Mouse (Mus musculus) lung, postnatal 25 days (tissue): Measurements from ENCODE around the gene Hspa12b.
"Not testable (repeated sequence)": the region's sequence is repeated elsewhere in the genome, so short reads cannot be mapped to it uniquely, and the experiment has no call there.

Experiments
- DNase-seq: peaks from one replicate; pipeline ENCODE4 v3.0.0; 2022; ENCODE audit warnings: low spot score

Gene Hspa12b

DNA sequence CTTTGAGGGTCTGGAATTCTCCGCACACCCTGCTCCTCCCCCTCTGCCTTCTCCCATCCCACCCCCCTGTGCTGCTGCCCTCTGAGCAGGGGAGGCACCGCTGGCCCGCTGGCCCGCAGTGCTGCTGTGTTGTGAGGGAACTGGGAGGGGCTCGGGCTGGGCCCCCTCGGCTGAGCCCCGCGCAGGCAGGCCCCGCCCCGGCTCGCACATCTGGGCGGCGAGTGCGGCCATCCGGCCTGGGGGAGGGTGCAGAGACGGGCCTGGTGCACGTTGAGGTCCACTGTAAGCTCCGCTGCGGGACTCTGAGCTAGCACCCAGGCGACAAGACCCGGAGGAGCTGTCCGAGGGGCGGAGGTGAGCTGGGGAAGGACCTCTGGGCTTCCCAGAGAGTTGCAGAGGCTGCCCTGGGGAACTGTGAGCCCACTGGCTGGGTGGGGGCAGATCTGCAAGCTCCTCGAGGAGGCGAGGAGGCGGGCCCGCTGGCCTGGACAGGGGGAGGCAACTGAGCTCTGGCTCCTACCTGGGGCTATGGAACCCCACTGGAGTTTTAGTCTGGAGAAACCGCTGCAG is at the start of gene Hspa12b:
Hspa12b (plus strand) TSS at position 120 of the 570 bp plus-strand sequence.
- DNase-seq, result peak; percentile 56

DNA sequence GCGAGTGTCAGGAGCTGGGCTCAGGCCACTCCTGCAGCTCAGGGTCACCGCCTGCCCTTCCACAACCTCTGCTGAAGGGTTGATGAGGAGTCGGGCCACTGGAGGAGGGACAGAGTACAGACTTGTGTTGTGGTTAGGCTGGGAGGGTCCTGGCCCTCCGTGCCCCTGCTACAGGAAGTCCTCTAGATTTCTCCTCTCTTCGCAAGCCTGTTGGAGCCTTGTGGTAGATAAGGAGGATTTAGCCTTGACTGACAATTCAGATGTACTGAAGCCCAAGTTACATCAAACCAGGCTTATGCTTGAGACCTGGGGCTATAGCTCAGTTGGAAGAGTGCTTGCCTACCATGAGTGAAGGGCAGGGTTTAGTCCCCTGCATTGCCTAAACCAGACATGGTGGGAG is 46.6 kb upstream of the Hspa12b start:
- no peak for DNase-seq

DNA sequence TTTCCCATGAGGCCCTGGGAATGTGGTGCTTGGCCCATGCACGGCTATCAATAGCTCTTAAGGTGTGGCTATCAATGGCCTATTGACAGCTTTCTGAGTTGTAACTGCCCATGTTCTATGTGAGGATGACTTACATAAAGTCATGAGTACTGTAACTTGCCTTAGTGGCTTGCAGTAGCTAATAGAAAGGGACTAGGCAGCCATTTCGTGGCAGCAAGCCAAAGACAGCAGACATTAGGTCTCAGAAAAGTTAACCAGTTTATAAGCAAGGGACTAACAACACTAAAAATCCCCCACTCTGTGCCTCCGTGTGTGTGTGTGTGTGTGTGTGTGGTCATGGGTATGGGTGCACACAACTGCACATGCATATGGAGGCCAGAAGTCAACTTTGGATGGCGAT is 42.9 kb upstream of the Hspa12b start:
- no peak for DNase-seq

DNA sequence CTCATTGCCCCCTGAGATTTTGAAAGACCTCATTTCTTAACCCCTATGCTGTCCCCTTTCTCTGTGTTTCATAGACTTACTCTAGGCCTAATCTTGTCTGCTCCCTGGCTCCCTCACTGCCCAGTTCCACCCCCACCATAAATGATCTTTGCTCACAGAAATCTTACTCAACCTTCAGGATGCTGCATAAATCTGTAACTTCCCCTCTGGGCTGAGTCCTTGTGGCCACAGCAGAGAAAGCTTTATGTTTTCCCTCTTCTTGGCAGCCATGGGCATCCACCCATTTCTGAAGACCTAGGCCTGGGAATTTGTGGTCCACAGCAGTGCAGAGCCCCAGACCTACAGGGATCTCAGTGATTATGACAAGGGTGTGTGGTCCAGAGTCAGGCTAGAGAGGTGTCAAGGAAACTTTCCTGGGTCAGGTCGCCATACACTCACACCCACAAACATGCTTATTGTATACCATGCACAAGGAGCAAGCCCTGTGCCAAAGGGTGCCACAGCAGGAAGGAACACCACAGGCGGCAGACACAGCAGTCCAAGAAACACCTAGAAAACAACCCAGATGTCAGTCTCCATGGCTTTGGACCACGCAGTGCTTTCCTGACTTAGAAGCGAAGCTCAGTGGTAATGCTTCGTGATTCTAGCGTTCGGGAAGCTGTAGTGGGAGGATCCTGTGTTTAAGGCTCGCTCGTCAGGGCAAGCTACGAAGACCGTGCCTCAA is 40.3 kb upstream of the Hspa12b start, which contains the start of gene Siglec1:
Siglec1 (minus strand) TSS at position 99 of the 724 bp plus-strand sequence.
- peak; percentile 24 for DNase-seq

DNA sequence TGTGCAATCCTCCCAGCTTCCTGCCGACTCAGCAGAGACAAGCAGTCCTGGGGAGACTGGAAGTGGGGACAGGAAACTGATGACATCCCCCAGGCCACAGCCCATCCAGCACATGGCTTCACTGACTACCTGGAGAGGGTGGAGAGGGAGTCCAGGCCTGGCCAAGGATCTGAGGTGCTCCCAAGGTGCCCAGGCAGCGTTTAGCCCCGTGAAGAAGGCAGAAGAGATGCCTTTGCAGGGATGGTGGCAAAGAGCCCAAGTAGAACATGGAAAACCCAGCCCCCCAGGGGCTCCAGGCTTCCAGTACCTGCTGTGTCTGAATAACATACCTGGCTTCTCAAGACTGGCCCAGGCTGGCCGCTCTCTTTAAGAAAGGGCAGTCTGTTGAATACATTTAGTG is 38.5 kb upstream of the Hspa12b start:
- DNase-seq, result no peak

DNA sequence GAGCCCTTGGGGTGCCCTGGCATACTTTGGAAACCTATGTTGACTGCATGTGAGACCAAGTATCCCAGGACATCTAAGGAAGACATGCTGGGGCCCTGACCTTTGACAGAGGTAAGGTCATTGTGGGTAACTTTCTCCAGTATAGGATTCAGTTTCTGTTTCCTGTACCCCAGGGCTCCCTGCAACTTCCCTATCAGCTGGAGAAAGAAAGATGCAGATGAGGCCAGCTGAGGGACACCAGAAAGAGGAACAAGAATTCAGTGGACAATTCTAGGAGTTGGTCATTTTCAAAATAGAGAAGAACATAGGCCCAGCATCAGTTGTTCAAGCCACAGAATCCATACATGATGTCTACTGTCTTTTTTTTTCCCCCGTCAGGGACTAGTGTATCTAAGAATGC is 37.4 kb upstream of the Hspa12b start:
- DNase-seq, result peak; percentile 31

DNA sequence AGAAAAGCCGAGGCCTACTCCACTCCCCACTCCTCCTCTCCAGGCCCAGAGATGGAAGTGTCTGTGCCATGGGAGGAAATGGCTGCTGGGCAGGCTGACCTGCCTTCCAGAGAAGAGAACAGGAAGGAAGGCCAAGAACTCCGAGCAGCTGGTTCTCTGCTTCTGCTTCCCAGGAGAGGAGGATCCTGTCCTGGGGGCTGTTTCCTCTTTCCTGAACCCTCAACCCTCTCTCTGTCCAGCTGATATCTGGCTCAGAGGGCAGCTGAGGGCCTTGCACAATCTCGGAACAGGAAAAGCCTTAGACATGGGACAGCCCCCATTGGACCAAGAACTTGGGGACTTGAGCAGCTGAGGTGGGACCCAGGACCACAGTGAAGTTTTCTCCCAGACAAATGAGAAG is 36.2 kb upstream of the Hspa12b start:
- DNase-seq, result peak; percentile 43

DNA sequence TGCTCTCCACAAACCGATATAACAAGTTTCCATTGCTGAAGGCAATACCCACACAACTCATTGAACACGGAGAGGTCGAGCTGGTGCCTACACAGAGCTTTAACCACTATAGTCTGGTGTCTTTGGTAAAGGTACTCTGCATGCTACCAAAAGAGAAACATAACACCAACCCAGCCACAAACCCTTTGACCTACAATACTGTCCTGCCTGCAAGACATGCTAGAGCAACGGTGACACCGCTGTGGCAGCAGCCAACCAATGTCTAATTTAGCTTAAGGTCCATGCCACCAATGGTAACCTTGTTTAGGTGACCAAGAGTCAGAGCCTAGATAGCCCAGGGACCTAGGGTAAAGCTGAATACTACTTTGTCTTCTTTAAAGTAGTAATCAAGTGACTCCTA is 33.5 kb upstream of the Hspa12b start:
- DNase-seq, result no peak

DNA sequence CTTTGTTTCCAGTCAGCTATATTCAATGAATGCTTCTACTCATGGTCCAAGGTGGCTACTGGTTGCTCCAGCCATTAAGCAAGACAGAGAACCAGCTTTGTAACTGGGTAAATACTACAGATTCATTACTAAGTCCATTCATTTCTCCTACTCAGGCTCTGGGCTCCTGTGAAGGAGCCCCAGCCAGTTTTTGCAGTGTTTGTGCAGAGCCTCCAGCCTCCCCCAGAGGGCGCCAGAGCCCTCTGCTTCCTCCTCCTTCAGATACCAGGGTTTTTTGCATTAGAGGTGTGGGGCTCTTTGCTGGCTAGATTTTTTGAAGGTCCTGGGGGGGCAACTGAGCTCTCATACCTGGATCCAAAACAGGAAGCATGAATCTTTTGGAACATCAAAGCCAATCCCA is 32.3 kb upstream of the Hspa12b start:
- DNase-seq, result peak; percentile 84

DNA sequence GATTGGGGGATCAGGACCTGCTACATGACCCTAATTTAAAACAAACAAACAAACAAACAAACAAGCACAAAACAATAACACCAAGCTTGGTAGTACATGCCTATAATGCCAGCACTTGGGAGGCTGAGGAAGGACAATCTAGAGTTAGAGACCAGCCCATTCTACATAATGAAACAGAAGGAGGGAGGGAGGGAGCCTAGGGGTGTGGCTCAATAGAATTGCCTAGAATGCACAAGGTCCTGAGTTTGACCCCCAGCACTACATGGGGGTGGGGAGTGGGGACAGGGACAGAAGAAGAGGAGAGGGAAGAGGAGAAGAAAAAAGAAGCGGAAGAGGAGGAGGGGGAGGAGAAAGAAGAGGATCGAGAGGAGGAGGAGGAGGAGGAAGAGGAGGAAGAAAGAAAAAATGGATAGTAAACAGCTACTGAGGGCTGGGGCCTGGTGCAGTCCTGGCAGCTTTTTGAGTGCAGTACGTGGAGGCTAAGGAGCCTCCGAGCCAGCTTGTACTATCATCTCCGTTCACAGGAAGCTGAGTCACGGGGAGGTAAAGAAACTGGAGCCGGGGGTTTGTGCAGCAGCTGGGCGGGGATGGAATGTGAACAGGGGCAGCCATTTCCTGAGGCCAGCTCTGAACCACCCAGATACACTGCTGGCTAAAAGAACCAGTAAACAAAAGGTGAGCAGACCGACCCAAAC is 30.8 kb upstream of the Hspa12b start:
- peak; percentile 82 for DNase-seq

DNA sequence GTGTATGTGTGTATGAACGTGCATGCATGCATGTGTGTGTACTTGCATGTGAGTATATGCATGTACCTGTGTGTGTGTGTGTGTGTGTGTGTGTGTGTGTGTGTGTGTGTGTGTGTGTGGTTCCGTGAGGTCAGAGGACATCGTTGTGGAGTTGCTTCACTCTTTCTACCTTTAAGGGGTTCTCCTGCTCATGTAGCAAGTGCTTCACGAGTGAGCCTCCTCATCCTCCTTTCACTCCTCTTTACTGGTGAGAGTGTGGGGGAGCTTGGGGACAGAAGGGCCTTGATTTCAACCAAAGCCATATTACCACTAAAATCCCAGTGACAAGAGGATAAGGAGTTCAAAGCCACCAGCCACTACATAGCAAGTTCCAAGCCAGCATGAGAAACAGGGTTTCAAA is 30.0 kb upstream of the Hspa12b start:
- DNase-seq, result no peak

DNA sequence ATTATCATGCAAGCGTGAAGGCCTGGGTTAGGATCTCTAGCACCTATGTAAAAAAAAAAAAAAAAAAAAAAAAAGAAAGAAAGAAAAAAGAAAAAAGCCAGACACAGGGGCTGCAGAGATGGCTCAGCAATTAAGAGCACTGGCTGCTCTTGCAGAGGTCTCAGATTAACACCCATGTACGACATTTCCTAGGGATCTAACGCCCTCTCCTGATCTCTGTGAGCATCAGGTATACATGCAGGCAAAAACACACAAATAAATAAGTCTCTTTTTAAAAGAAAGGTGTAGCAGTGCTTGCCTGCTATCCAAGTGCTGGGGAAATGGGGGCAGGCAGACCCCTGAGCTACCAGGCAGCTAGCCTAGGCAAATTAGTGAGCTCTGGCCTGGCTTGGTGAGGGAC is 25.6 kb upstream of the Hspa12b start:
- DNase-seq, result no peak

DNA sequence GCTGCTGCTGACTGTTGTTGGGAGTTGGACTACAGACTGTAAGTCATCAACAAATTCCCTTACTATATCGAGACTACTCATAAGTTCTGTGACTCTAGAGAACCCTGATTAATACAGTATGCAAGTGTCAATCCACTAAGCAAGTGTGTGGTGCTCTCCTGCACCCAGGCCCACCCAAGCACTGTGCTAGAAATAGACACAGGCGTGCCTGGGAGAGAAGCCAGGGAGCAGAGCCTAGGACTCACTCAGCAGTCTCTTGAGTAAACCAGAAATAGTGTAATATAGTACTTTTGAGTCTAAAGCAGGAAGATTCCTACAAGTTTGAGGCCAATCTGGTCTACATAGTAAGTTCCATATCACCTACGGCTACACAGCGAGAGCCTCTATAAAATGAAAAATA is 23.1 kb upstream of the Hspa12b start:
- no peak for DNase-seq

DNA sequence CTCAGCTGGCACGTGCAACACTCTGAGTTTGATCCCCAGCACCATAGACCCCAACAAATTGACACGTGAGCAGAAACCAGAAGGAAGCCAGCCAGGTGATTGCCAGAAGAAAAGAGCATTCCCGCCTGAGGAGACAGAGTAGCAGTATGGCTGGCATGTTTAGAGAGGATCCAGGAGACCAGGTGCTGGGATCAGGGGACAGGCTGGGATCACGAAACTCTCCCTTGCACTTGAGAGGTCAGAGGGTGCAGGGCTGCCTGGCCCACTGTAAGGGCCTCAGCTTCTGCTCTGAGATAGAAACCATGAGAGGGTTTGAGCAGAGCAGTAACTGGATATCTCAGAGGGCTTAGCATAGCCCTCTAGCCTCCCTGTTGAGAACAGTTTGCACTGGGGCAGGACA is 22.0 kb upstream of the Hspa12b start:
- not testable (repeated sequence) for DNase-seq

DNA sequence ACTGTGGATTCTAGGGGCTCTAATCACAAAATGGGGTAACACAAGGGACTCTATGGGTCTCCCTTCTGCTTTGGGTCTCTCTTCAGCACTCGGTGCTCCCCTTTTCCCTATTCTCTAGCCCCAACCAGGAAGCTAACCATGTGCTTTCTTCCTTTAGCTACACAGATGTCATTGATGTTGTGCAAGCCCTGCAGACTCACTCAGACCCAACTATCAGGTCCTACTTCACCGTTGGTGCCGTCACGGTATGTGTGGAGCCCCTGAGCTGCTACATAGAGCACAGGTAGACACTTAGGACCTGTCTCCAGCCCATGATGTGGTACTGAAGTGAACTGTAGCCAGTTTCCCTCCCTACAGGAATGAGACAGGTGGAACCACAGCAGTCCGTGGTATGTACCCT is 21.1 kb upstream of the Hspa12b start:
- no peak for DNase-seq

DNA sequence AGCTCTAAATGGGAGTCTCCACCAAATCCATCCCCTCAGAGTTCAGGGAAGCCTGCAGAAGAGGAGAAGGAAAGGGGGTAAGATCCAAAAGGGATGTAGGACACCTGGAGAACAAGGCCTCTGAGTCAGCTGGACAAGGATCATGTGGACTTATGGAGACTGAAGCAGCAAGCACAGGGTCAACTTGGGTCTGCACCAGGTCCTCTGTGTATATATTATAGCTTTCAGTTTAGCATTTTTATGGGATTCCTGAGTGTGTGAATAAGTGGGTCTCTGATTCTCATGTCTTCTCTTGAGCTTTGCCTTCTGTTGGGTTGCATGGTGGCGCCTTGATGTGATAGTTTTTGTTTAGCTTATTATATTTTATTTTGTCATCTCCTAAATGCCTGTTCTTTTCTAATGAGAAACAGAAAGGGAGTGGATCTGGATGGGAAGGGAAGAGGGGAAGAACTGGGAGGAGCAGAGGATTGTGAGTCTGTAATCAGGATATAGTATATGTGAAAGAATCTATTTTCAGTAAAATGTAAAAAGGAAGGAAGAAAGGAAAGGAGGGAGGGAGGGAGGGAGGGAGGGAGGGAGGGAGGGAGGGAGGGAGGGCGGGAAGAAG is 8.0 kb upstream of the Hspa12b start:
- DNase-seq, result no peak

DNA sequence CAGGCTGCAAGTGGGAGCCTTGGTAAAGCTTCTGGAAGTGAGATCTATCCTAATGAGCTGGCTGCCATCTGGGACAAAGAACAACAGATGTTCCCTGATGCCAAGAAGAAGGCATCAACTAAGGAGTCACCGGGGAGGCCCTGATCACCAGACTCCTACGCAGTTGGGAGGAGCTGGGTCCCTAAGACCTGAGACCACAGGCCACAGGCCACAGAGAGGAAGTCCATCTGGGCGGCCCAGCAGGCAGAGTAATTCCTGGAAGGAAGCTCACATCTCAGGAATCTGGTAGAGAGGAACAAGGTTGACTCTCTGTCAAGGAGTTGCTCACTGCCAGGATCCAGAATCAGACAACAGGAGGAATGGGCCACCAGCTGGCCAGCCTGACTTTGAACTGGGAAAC is 2.9 kb upstream of the Hspa12b start:
- DNase-seq, result no peak

DNA sequence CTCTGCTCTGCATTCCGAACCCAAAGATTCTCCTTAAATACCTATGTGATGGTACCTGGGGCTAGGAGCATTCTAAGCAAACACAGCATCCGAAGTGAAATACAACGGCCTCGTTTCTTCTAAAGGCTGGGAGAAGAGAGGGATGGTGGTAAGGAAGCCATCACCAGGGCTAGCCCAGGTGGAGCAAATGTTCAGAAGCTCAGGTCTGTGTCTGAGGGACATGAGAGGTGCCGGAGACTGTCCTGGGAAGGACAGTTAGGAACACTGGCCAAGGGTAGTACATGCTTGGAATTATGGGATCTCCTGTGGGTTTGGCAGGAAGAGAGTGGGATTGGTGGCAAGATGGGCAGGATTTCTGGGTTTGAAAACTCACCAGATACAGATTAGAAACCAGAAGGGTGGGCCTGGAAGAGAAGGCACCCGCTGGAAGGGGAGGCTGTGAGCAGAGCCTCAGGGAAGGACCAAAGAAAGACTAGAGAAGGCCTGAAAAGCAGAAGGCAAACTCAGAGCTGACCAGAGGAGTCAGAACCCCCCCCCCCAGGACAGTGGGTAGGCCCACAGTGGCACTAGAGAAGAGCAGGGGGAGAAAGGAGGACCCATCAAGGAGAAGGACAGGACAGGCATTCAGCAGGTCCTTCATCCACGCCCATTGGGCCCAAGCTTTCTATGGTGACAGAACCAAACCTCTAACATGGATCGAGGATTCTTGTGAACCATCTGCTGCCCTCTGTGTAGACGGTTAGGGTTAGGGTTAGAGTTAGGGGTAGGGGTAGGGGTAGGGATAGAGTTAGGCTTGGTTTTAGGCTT is 1.7 kb upstream of the Hspa12b start:
- no peak for DNase-seq

DNA sequence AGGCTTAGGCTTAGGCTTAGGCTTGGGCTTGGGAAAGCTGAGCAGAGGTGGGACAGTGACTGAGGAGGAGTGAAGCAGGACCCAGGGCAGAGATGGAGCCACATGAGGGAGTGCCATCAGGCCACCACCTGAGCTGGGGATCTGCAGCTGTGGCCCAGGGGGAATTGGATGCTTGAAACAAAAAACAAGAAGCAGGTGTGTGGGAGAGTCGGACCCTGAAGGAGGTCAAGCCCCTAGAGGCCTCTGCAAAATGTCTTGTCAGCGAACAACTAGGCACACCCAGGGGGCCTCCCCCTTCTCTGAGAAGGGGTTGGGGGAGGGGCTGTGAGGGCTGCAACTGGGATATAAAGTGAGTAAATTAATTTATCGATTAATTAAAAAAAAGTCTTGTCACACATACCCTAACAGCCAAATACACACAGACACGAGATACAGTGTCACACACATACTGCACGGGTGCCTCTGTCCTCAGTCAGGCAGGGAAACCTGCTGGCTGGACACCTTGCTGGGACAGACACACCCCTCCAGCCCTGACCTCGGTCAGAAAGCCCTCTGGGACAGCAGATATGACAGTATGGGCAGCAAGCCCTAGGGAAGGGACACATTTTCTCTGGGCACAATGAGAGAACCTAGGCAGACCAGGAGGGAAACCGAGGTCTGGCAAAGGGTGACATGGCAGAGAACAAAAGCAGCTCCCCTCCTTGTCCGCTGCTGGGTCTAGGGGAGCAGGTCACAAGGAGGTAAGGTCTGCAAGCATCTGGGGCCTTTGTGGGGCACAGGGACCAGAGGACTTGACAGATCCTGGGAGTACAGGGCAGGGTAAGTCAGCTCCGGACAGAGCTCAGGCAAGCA is 890 bp upstream of the Hspa12b start:
- no peak for DNase-seq

DNA sequence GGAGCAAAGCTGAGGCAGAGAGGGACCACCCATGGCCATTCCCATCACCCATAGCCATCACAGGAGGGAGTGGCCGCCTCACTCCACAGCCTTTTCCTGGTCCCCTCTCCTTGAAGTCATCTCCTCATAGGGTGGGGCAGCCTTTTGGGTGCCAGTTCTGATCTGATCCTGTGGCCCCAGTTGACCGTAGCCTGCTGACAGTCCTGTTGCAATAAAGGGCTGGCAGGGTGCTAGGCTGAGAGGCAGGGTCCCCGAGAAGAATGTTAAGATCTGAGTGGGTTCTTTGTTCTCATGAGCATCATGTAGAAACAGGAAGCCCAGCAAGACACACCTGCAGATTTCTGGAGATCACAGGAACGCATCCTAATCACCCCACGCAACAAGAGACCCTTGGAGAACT is 1.1 kb downstream of the Hspa12b start:
- peak; percentile 57 for DNase-seq

DNA sequence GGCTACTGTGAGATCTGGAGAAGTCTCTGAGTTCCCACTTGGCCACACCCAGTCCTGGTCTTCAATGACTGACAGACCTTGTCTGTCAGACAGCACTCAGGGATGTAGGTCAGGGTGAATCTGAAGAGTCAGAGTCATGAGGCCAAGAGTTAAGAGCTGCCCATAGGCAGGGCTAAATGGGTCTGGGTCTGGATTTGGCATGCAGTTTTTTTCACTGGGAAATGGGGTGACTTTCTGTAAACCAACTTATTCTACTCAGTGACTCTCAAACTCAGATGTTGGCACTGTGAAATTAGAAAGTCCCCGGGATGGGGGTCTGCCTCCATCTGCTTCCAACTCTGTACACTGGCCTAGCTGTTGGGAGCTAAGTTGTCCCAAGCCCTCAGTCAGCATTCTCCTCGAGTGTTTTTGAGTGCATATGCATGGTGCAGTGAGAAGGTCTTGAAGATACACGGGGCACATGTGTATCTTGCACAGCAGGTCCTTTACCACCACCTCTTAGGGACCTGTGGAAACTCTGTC is 1.6 kb downstream of the Hspa12b start:
- no peak for DNase-seq
